Mouse (Mus musculus): ENCODE results near the gene Klhl6. TPM values are rescaled to one million over a fixed set of nuclear protein-coding genes. Genes with fewer than 3 reads are reported as not detected.
"Not testable (repeated sequence)": the region's sequence is repeated elsewhere in the genome, so short reads cannot be mapped to it uniquely, and the experiment has no call there.

The Klhl6 gene
- under 1 TPM; 0.18 to 0.71 TPM for total RNA-seq (2021)
- long read RNA-seq, experiment 1: 0 reads
- long read RNA-seq, experiment 2: 0 reads

- peak; percentile 17 for DNase-seq (ENCODE audit: low spot score)
These were observed at the start of gene Klhl6 for GRCm38 (mm10) chr16:19982537-19983257. Gene Klhl6 (minus strand): TSS chr16:19983037.

DNA sequence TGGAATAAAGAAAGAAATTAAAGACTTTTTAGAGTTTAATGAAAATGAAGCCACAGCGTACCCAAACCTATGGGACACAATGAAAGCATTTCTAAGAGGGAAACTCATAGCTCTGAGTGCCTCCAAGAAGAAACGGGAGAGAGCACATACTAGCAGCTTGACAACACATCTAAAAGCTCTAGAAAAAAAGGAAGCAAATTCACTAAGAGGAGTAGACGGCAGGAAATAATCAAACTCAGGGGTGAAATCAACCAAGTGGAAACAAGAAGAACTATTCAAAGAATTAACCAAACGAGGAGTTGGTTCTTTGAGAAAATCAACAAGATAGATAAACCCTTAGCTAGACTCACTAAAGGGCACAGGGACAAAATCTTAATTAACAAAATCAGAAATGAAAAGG, 44.4 kb upstream of the Klhl6 start:
- DNase-seq (ENCODE audit: low spot score): not testable (repeated sequence)

GRCm38 (mm10) chr16:20022821-20023220, 40.0 kb upstream of the Klhl6 start:
- DNase-seq (ENCODE audit: low spot score): no peak

- DNase-seq (ENCODE audit: low spot score): no peak
These were observed 39.0 kb upstream of the Klhl6 start for GRCm38 (mm10) chr16:20021848-20022247.

DNA sequence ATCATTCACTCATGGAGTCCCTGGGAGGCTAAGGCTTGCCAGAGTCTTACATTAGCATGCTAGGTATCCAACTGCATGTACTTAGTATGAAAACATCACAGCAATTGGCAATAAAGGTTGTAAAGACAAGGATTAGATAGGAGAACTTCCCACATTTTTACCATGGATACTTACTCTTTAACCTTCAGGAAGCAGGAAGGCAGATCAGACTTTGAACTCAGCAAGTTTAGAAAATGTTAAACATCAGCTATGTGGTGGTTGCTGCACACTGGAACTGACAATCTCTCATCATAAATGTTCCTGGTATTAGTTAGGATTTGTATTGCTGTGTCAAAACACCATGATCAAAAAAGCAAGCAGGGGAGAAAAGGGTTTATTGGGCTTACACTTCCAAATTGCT, 29.8 kb upstream of the Klhl6 start:
- no peak for DNase-seq (ENCODE audit: low spot score)

- no peak for DNase-seq (ENCODE audit: low spot score)
These were observed 23.2 kb upstream of the Klhl6 start for GRCm38 (mm10) chr16:20006066-20006465.

DNA sequence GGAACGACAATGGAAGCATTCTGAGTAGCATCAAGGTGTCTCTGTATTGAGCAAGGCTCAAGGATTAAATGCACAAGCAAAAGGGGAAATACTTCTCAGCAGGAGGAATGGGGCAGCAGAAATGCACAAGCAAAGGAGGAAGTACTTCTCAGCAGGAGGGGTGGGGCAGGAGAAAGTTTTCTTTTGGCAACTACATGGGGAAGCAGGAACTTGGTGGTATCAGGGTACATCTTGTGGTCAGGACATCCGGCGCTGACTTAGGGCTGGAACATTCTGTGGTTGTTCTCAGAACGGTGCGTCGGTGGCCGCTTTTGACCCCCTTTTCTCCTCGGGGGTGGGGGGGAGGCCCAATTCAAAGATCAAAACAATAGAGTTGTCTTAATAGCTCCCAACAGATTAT, 17.4 kb upstream of the Klhl6 start:
- DNase-seq (ENCODE audit: low spot score): not testable (repeated sequence)

- DNase-seq (ENCODE audit: low spot score): no peak
These were observed 14.8 kb upstream of the Klhl6 start for GRCm38 (mm10) chr16:19997616-19998015.

GRCm38 (mm10) chr16:19996913-19997312, 14.1 kb upstream of the Klhl6 start:
- DNase-seq (ENCODE audit: low spot score): not testable (repeated sequence)

DNA sequence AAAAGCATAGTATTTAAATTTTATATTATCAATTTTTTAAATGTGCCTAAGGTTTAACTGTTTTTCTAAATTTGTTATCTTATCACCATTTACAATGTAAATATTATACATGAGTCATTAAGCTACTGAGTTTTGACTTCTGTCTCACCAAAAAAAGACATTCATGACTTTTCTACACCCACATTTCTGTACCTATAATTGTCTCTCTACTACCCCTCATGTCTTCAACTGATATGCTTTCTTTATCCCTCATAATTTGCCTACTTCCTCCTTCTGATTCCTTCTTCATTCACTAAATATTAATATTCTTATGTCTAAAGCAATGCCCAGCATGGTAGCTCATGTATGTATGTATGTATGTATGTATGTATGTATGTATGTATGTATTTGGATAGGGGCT, 13.0 kb upstream of the Klhl6 start:
- DNase-seq (ENCODE audit: low spot score): no peak

GRCm38 (mm10) chr16:19993278-19993677, 10.4 kb upstream of the Klhl6 start:
- no peak for DNase-seq (ENCODE audit: low spot score)

DNA sequence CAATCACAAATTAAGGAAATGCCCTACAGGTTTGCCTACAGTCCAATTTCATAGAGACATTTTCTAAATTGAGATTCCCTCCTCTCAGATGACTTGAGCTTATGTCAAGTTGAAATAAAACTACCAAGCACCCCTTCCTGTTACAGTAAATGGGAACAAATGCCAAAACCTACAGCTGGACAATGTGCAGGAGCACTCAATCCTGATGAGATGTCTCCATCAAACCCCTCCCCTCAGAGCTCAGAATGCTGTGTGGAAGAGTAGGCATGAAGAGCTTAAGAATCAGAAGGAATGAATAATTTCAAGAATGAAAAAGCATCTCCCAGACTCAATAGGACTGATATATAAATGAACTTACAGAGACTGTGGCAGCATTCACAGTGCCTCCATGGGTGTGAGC, 7.7 kb upstream of the Klhl6 start:
- no peak for DNase-seq (ENCODE audit: low spot score)

GRCm38 (mm10) chr16:19987589-19987988, 4.8 kb upstream of the Klhl6 start:
- no peak for DNase-seq (ENCODE audit: low spot score)

GRCm38 (mm10) chr16:19984884-19985643, 2.2 kb upstream of the Klhl6 start:
- no peak for DNase-seq (ENCODE audit: low spot score)

- no peak for DNase-seq (ENCODE audit: low spot score)
These were observed 722 bp upstream of the Klhl6 start for GRCm38 (mm10) chr16:19983559-19983958.

- no peak for DNase-seq (ENCODE audit: low spot score)
These were observed 1.2 kb downstream of the Klhl6 start for GRCm38 (mm10) chr16:19981684-19982083.

DNA sequence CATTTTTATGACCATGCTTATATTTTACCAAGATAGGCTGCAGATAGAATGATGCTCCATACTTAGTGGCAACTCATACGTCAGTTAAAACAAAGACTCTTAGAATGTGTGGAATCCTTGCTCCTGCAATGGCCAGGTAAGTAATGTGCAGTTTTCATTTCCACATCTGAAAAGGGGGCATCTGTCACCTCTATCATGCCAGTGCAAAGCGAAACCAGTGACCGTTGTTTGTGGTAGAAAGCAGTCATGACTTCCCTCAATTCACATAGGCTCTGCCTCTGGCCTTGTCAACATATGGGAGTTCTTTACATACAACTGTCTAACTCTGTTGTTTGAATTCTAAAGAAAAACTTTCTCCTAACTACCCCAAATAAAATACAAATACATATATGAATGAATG, 1.8 kb downstream of the Klhl6 start:
- no peak for DNase-seq (ENCODE audit: low spot score)

GRCm38 (mm10) chr16:19979755-19980154, 3.1 kb downstream of the Klhl6 start:
- no peak for DNase-seq (ENCODE audit: low spot score)

DNA sequence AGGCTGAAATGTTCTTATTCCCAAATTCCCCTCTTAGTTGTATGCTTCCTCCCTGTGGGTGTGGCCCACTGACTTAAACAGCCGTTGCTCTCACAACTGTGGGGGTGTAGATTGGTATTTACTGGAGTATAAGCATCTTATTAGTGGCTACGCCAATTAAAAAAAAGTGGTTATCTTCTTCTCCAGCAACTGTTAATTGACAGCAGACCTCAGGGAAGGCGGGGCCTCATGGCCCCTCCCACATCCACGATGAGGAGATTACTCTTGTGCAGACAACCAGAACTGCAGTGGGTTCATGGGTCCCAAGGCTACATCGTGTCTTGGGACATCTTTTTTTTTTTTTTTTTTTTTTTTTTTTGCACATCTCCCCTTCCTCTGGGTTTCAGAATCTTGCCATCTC, 5.6 kb downstream of the Klhl6 start:
- DNase-seq (ENCODE audit: low spot score): no peak

DNA sequence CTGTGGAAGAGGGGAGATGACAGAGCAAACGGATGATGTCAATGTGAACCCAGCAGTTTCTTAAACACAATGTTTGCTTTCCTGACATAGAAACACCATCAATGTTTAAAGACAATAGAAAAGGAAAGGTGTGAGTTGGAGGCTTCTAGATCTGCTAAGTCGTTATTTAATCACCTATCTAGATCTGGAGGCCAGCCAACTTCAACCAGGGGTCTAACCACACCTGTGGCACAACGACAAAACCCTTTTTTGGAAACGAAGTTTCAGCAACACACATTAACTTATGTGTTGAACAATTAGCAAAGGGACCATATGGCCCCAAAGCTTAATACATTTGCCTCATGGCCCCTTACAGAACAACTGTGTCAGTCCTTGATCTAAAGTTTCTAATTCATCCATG, 6.0 kb downstream of the Klhl6 start:
- DNase-seq (ENCODE audit: low spot score): no peak

DNA sequence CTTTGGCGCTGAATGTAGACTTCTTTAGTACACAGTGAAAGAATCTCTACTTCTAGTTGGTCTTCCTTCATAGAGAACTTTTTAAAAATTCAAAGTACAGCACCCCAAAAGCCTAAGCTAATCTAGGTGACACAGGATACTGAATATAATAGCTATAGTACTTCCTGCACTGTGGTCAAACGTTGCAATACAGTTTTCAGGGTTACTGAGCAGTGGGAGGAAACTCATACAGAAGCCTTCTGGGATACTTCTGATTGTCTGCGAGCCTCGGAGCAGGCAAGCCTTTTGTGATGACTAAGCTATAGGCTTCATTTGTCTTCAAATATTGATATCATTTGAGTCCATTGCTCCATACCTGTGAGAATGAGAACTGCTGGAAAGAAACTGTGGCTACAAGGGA, 7.4 kb downstream of the Klhl6 start:
- no peak for DNase-seq (ENCODE audit: low spot score)

DNA sequence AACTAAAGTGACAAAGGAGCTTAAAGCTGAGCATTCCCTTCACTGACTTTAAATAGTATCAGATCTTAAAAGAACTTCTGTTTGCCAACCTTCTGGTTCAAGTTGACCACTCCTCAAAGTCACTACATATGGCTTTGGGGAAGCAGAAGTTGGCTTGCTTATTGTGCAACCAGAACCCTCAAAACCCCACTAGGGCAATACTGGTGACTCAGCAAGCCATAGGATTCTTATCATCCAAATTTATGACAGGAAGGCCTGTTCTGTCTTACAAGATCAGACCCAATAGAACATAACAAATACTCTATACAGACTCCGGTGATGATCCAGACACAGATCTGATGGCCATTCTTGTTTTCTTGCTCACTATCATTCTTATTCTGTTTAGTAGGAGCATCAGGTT, 9.4 kb downstream of the Klhl6 start:
- DNase-seq (ENCODE audit: low spot score): no peak

All from gastrocnemius, adult 18-20 months (tissue).